Mouse (Mus musculus): ENCODE data around the gene Mdga1.
"Not testable (repeated sequence)": the region's sequence is repeated elsewhere in the genome, so short reads cannot be mapped to it uniquely, and the experiment has no call there.

The Mdga1 gene

GRCm38 (mm10) chr17:29800096-29800455, 169.8 kb downstream of the Mdga1 start:
- no peak for DNase-seq (ENCODE audit: low read depth, low spot score)

GRCm38 (mm10) chr17:29799398-29800095, 170.3 kb downstream of the Mdga1 start:
- DNase-seq (ENCODE audit: low read depth, low spot score), result no peak

- DNase-seq (ENCODE audit: low read depth, low spot score), result no peak
Observed at GRCm38 (mm10) chr17:29798151-29798550, 171.7 kb downstream of the Mdga1 start.

GRCm38 (mm10) chr17:29796787-29797186, 173.1 kb downstream of the Mdga1 start:
- DNase-seq (ENCODE audit: low read depth, low spot score), result no peak

GRCm38 (mm10) chr17:29796086-29796485, 173.8 kb downstream of the Mdga1 start:
- DNase-seq (ENCODE audit: low read depth, low spot score), result no peak

GRCm38 (mm10) chr17:29795050-29795770, 174.7 kb downstream of the Mdga1 start:
- DNase-seq (ENCODE audit: low read depth, low spot score), result no peak

GRCm38 (mm10) chr17:29791531-29792050, 178.3 kb downstream of the Mdga1 start:
- no peak for DNase-seq (ENCODE audit: low read depth, low spot score)

GRCm38 (mm10) chr17:29790231-29790740, 179.6 kb downstream of the Mdga1 start:
- no peak for DNase-seq (ENCODE audit: low read depth, low spot score)

- DNase-seq (ENCODE audit: low read depth, low spot score), result no peak
Observed at GRCm38 (mm10) chr17:29789715-29790114, 180.2 kb downstream of the Mdga1 start.

- no peak for DNase-seq (ENCODE audit: low read depth, low spot score)
Observed at GRCm38 (mm10) chr17:29788573-29788972, 181.3 kb downstream of the Mdga1 start.

GRCm38 (mm10) chr17:29784820-29785219, 185.1 kb downstream of the Mdga1 start:
- no peak for DNase-seq (ENCODE audit: low read depth, low spot score)

GRCm38 (mm10) chr17:29781472-29781871, 188.4 kb downstream of the Mdga1 start:
- DNase-seq (ENCODE audit: low read depth, low spot score), result not testable (repeated sequence)

GRCm38 (mm10) chr17:29778021-29778420, 191.9 kb downstream of the Mdga1 start:
- DNase-seq (ENCODE audit: low read depth, low spot score), result no peak
